Mouse (Mus musculus) right cerebral cortex, postnatal 25 days (tissue): ENCODE measurements around the gene Adam17.

Experiments
- DNase-seq: peaks from one replicate; pipeline ENCODE4 v3.0.0; 2022

Gene Adam17

GRCm38 (mm10) chr12:21305741-21306140 lies 67.7 kb downstream of the Adam17 start:
- no peak for DNase-seq

- no peak for DNase-seq
Observed at GRCm38 (mm10) chr12:21302361-21302783, 71.1 kb downstream of the Adam17 start.

GRCm38 (mm10) chr12:21301932-21302331 lies 71.5 kb downstream of the Adam17 start:
- DNase-seq = no peak

GRCm38 (mm10) chr12:21301324-21301723 lies 72.1 kb downstream of the Adam17 start:
- no peak for DNase-seq

GRCm38 (mm10) chr12:21298856-21299255 lies 74.6 kb downstream of the Adam17 start:
- DNase-seq = no peak

- DNase-seq = no peak
Observed at GRCm38 (mm10) chr12:21289651-21290050, 83.8 kb downstream of the Adam17 start.

- no peak for DNase-seq
Observed at GRCm38 (mm10) chr12:21288716-21289395, 84.6 kb downstream of the Adam17 start.

- DNase-seq = no peak
Observed at GRCm38 (mm10) chr12:21286712-21287650, 86.5 kb downstream of the Adam17 start.

- peak; percentile 97 for DNase-seq
Observed at GRCm38 (mm10) chr12:21286243-21286622, 87.2 kb downstream of the Adam17 start, which contains the start of gene Itgb1bp1. Gene Itgb1bp1, minus strand, starts transcription at chr12:21286284.

GRCm38 (mm10) chr12:21285508-21286242 lies 87.8 kb downstream of the Adam17 start:
- no peak for DNase-seq

GRCm38 (mm10) chr12:21284761-21285441 lies 88.5 kb downstream of the Adam17 start, which contains the start of gene Cpsf3:
Gene Cpsf3, plus strand, starts transcription at chr12:21285391.
- no peak for DNase-seq

GRCm38 (mm10) chr12:21277352-21277864 lies 96.0 kb downstream of the Adam17 start:
- DNase-seq = no peak

- no peak for DNase-seq
Observed at GRCm38 (mm10) chr12:21274446-21274845, 99.0 kb downstream of the Adam17 start.
